Mouse (Mus musculus) lung, adult 2 months (tissue): ENCODE results near the gene Ephb3.

Experiments used
- CTCF ChIP-seq: fragments of 200-500 bp; IDR thresholded peaks from 2 replicates; pipeline ENCODE4 v1.5.1; 2011; ENCODE audit warnings: mild to moderate bottlenecking, low read length, control low read depth; ENCODE audit not compliant: insufficient read depth
- POLR2A ChIP-seq: fragments of 200-500 bp; IDR thresholded peaks from 2 replicates; pipeline ENCODE4 v1.6.1; 2011; ENCODE audit warnings: low read depth, mild to moderate bottlenecking, control low read depth, low read length, borderline replicate concordance; ENCODE audit errors: extremely low read depth

DNA sequence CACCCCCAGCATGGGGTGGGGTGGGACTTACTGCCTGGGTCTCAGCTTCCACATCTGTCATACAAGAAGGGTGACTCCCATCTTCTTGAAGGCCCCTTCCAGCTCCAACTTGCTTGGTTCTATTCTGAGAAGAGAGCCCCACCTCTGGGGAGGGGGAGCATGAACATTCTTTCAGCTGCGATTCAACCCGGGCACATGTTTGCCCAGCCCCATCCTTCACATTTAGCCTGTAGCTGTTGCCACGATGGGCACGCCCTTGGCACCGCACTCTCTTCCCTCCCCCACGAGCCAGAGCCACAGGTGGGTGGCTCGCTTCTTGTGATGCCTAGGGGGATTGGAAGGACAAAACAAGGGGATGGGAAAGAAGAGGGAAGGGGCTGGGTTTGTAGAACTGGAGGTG, 40.8 kb downstream of the Ephb3 start:
- TF ChIP-seq POLR2A, result no peak
- no peak for TF ChIP-seq CTCF
